Mouse (Mus musculus) lung, embryonic 14.5 days (tissue): ENCODE data around the gene Olfr707. TPM values are rescaled to one million over a fixed set of nuclear protein-coding genes. Genes with fewer than 3 reads are reported as not detected.

Source experiments
- ATAC-seq: fragments of 200-750 bp; cut with Nextera tagmentation; 2 replicates; pipeline ENCODE4 v1.8.0; 2017; ENCODE audit warnings: mild to moderate bottlenecking, moderate TSS enrichment, moderate library complexity; ENCODE audit not compliant: insufficient read depth
- DNase-seq: peaks from one replicate; pipeline ENCODE4 v3.0.0-alpha.2; 2015
- H3K27ac ChIP-seq: fragments of 300-500 bp; sonication (generic); 2 replicates; pipeline ENCODE4 v1.5.1; 2014; ENCODE audit warnings: low read depth, mild to moderate bottlenecking, moderate library complexity
- H3K27me3 ChIP-seq: fragments of 300-500 bp; sonication (generic); 2 replicates; pipeline ENCODE4 v1.6.1; 2014; ENCODE audit warnings: low read length, control low read depth; ENCODE audit not compliant: insufficient read depth
- H3K36me3 ChIP-seq: fragments of 300-500 bp; sonication (generic); 2 replicates; pipeline ENCODE4 v1.6.1; 2014; ENCODE audit warnings: control low read depth; ENCODE audit not compliant: insufficient read depth
- H3K4me1 ChIP-seq: fragments of 300-500 bp; sonication (generic); 2 replicates; pipeline ENCODE4 v1.6.1; 2014; ENCODE audit warnings: antibody characterized with exemption, control low read depth; ENCODE audit not compliant: insufficient read depth
- H3K4me2 ChIP-seq: fragments of 300-500 bp; sonication (generic); 2 replicates; pipeline ENCODE4 v1.6.1; 2014; ENCODE audit warnings: mild to moderate bottlenecking
- H3K4me3 ChIP-seq: fragments of 300-500 bp; sonication (generic); 2 replicates; pipeline ENCODE4 v1.5.1; 2014; ENCODE audit warnings: low read depth, low read length
- H3K9ac ChIP-seq: fragments of 300-500 bp; sonication (generic); 2 replicates; pipeline ENCODE4 v1.6.1; 2014
- H3K9me3 ChIP-seq: fragments of 300-500 bp; sonication (generic); 2 replicates; pipeline ENCODE4 v1.6.1; 2016; ENCODE audit warnings: low read depth, low read length, control low read depth
- CTCF ChIP-seq: IDR thresholded peaks from 2 replicates; pipeline ENCODE4 v1.5.1; 2016; ENCODE audit warnings: antibody characterized with exemption, low read depth
- WGBS: fragments of 180-500 bp; shearing (Covaris S2); extraction: QIAGEN DNeasy Blood & Tissue Kit; methylation state at CpG from one replicate; pipeline ENCODE4 v1.1.7; 2014; 5-methylcytosine and 5-hydroxymethylcytosine counted together
- polyA plus RNA-seq: library from polyadenylated mRNA; unstranded; fragments of >200 nt; fragmentation: Nextera tagmentation; extraction: Ambion mirVana; gene quantifications from 2 replicates; pipeline ENCODE4 v1.2.1, GENCODE M21; 2014

The Olfr707 gene
- polyA plus RNA-seq, 1 experiment from 2014 or later: not detected

GRCm38 (mm10) chr7:106843060-106843459 lies 58.0 kb downstream of the Olfr707 start, which contains the start of gene Olfr703:
Olfr703 (plus strand) TSS chr7:106843360.
- no peaks in the 10 kb centered on the region for H3K36me3 ChIP-seq
- DNase-seq (no peak), ATAC-seq (no peak)
- H3K27ac ChIP-seq: no peak within 1 kb of the TSS
- no peak for TF ChIP-seq CTCF
- no peak within 1 kb of the TSS for H3K4me2 ChIP-seq
- H3K4me3 ChIP-seq: no peak within 1 kb of the TSS
- no peak within 1 kb of the TSS for H3K9ac ChIP-seq
- H3K9me3 ChIP-seq: no peaks in the 10 kb centered on the region
- 49% methylated on average over 2 of the region's 2 CpGs for WGBS
- no peaks in the 10 kb centered on the region for H3K4me1 ChIP-seq
- H3K27me3 ChIP-seq: no peaks in the 10 kb centered on the region

Other genes with a start within 250 kb of the Olfr707 start
- gene Olfr693, start 220.7 kb downstream of the Olfr707 start, polyA plus RNA-seq: not detected in 2 replicates
- not detected in 2 replicates for gene Olfr694, start 209.4 kb downstream of the Olfr707 start, polyA plus RNA-seq
- not detected in 2 replicates for gene Olfr695, start 184.8 kb downstream of the Olfr707 start, polyA plus RNA-seq
- gene Olfr697, start 158.8 kb downstream of the Olfr707 start, polyA plus RNA-seq: not detected in 2 replicates
- not detected in 2 replicates for gene Olfr698, start 145.8 kb downstream of the Olfr707 start, polyA plus RNA-seq
- gene Olfr699, start 108.0 kb downstream of the Olfr707 start, polyA plus RNA-seq: not detected in 2 replicates
- gene Olfr700, start 92.4 kb downstream of the Olfr707 start, polyA plus RNA-seq: not detected in 2 replicates
- not detected in 2 replicates for gene Olfr701, start 87.1 kb downstream of the Olfr707 start, polyA plus RNA-seq
- gene Olfr702, start 67.3 kb downstream of the Olfr707 start, polyA plus RNA-seq: not detected in 2 replicates
- not detected in 2 replicates for gene Olfr703, start 57.9 kb downstream of the Olfr707 start, polyA plus RNA-seq
- gene Olfr704, start 38.1 kb downstream of the Olfr707 start, polyA plus RNA-seq: not detected in 2 replicates
- gene Olfr705, start 24.4 kb downstream of the Olfr707 start, polyA plus RNA-seq: not detected in 2 replicates
- not detected in 2 replicates for gene Olfr706, start 13.1 kb downstream of the Olfr707 start, polyA plus RNA-seq
- not detected in 2 replicates for gene Olfr1532-ps1, start 6.8 kb upstream of the Olfr707 start, polyA plus RNA-seq
- gene Olfr709-ps1, start 31.0 kb upstream of the Olfr707 start, polyA plus RNA-seq: not detected in 2 replicates
- gene Olfr710, start 47.1 kb upstream of the Olfr707 start, polyA plus RNA-seq: not detected in 2 replicates
- not detected in 2 replicates for gene Olfr6, start 62.7 kb upstream of the Olfr707 start, polyA plus RNA-seq
- gene Olfr711, start 74.2 kb upstream of the Olfr707 start, polyA plus RNA-seq: not detected in 2 replicates
- not detected in 2 replicates for gene Olfr2, start 104.8 kb upstream of the Olfr707 start, polyA plus RNA-seq
- not detected in 2 replicates for gene Olfr713, start 129.9 kb upstream of the Olfr707 start, polyA plus RNA-seq
- not detected in 2 replicates for gene Olfr714, start 169.7 kb upstream of the Olfr707 start, polyA plus RNA-seq
- not detected in 2 replicates for gene Olfr17, start 192.0 kb upstream of the Olfr707 start, polyA plus RNA-seq
- gene Olfr715b, start 209.1 kb upstream of the Olfr707 start, polyA plus RNA-seq: not detected in 2 replicates
- gene Olfr715, start 229.8 kb upstream of the Olfr707 start, polyA plus RNA-seq: not detected in 2 replicates
- gene Olfr716, start 237.1 kb upstream of the Olfr707 start, polyA plus RNA-seq: not detected in 2 replicates